Mouse (Mus musculus): ENCODE data around the gene Scn4a. TPM values are rescaled to one million over a fixed set of nuclear protein-coding genes. Genes with fewer than 3 reads are reported as not detected.

The Scn4a gene
- polyA plus RNA-seq, 1 experiment from 2014 or later, result 0.02 TPM

DNA sequence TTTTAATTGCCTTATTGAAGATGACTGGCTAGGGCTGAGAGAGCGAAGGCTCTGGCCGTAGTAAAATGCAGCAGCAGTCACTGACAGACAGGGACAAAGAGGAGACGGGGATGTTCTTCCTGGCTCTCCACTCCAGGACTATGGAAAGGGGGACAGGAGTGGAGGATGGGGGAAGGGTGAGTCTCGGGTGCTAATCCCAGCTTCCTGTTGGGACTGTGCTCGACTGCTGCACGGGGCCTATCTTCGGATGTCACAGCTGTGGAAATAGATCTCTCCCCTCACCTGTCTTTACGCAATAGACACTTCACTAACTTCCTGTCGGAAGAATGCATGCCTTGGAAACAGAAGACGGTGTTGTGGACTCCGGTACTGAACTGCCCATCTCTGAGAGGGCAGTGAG is 20.9 kb upstream of the Scn4a start:
- Histone ChIP-seq H3K27ac (replicated peaks) (0 out of 2 replicates have a peak overlapping the region, but pooled peaks have one; percentile 8), H3K9ac (ENCODE audit: low read length) (0 out of 2 replicates have a peak overlapping the region, but pooled peaks have one; percentile 41), H3K4me3 (ENCODE audit: low read depth, low read length) (no peak overlapping the region), H3K27me3 (ENCODE audit: control insufficient read depth, insufficient read depth, low read length) (no peaks in the 10 kb centered on the region), H3K36me3 (ENCODE audit: control insufficient read depth, insufficient read depth, low read length) (no peaks in the 10 kb centered on the region), H3K9me3 (ENCODE audit: control insufficient read depth, low read length) (no peaks in the 10 kb centered on the region), H3K4me2 (replicated peaks; ENCODE audit: low read depth) (no peak overlapping the region), H3K4me1 (replicated peaks; ENCODE audit: control insufficient read depth, insufficient read depth) (no peaks in the 10 kb centered on the region; the same call in 1 of the 2 replicates)
- no peak for DNase-seq (ENCODE audit: low spot score)
- TF ChIP-seq CTCF (IDR thresholded peaks at IDR 0.05; ENCODE audit: low read depth) (no peak), EP300 (optimal IDR thresholded peaks at IDR 0.05) (no peak)
- whole genome bisulfite sequencing, result 48% methylated on average over 11 of the region's 11 CpGs
- ATAC-seq (ENCODE audit: low FRiP score, low TSS enrichment), result no peak

DNA sequence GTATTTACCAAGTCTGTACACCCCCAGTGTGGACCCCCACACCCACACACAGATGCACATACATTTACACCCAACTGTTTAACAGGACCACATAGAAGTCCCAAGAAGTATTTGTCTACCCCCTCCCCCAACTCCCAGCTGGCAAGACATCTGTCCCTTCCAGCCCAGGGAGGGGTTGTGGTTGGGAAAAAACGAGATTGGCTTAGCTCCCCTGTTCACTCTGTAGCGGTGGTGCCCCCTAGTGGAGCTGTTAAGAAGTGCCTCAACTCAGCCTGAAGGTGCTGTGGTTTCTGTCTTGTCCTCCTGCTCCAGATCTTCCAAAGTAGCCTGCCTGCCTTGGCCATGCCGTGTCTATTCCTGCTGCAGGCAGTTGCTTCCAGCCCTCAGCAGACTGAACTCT is 13.2 kb upstream of the Scn4a start:
- Histone ChIP-seq H3K4me2 (replicated peaks; ENCODE audit: low read depth) (no peak overlapping the region), H3K4me3 (ENCODE audit: low read depth, low read length) (no peak overlapping the region), H3K27me3 (ENCODE audit: control insufficient read depth, insufficient read depth, low read length) (no peaks in the 10 kb centered on the region), H3K4me1 (replicated peaks; ENCODE audit: control insufficient read depth, insufficient read depth) (no peaks in the 10 kb centered on the region; the same call in 1 of the 2 replicates), H3K9ac (ENCODE audit: low read length) (no peak overlapping the region), H3K36me3 (ENCODE audit: control insufficient read depth, insufficient read depth, low read length) (no peaks in the 10 kb centered on the region), H3K27ac (replicated peaks) (no peak overlapping the region), H3K9me3 (ENCODE audit: control insufficient read depth, low read length) (no peaks in the 10 kb centered on the region)
- TF ChIP-seq EP300 (optimal IDR thresholded peaks at IDR 0.05), result no peak
- peak; percentile 92 for TF ChIP-seq CTCF (IDR thresholded peaks at IDR 0.05; ENCODE audit: low read depth)
- peak; percentile 43; the same call in 1 of the 2 replicates for ATAC-seq (ENCODE audit: low FRiP score, low TSS enrichment)
- 5% methylated on average over 3 of the region's 3 CpGs for WGBS
- DNase-seq (ENCODE audit: low spot score), result peak; percentile 76

- 41% methylated on average over 10 of the region's 10 CpGs for WGBS
- Histone ChIP-seq H3K36me3 (ENCODE audit: control insufficient read depth, insufficient read depth, low read length) (no peaks in the 10 kb centered on the region), H3K27ac (replicated peaks) (no peak within 1 kb of the TSS), H3K9ac (ENCODE audit: low read length) (peak within 1 kb of the TSS; percentile 18; the same call in 1 of the 2 replicates), H3K4me2 (replicated peaks; ENCODE audit: low read depth) (peak within 1 kb of the TSS; percentile 20; the same call in 1 of the 2 replicates), H3K4me1 (replicated peaks; ENCODE audit: control insufficient read depth, insufficient read depth) (no peaks in the 10 kb centered on the region; the same call in 1 of the 2 replicates), H3K27me3 (ENCODE audit: control insufficient read depth, insufficient read depth, low read length) (no peaks in the 10 kb centered on the region), H3K9me3 (ENCODE audit: control insufficient read depth, low read length) (no peaks in the 10 kb centered on the region), H3K4me3 (ENCODE audit: low read depth, low read length) (no peak within 1 kb of the TSS)
- no peak for TF ChIP-seq EP300 (optimal IDR thresholded peaks at IDR 0.05)
- no peak for TF ChIP-seq CTCF (IDR thresholded peaks at IDR 0.05; ENCODE audit: low read depth)
- DNase-seq (ENCODE audit: low spot score), result no peak
- ATAC-seq (ENCODE audit: low FRiP score, low TSS enrichment), result no peak
Measured at GRCm38 (mm10) chr11:106365366-106365765, 12.3 kb upstream of the Scn4a start, which contains the start of gene Prr29. Gene Prr29 (plus strand): TSS chr11:106365472.

GRCm38 (mm10) chr11:106364712-106365111 is 11.6 kb upstream of the Scn4a start:
- peak overlapping the region; percentile 20; the same call in 1 of the 2 replicates for H3K4me2 ChIP-seq (replicated peaks; ENCODE audit: low read depth)
- H3K27me3 ChIP-seq (ENCODE audit: control insufficient read depth, insufficient read depth, low read length), result no peaks in the 10 kb centered on the region
- no peaks in the 10 kb centered on the region; the same call in 1 of the 2 replicates for H3K4me1 ChIP-seq (replicated peaks; ENCODE audit: control insufficient read depth, insufficient read depth)
- H3K27ac ChIP-seq (replicated peaks), result no peak overlapping the region
- H3K4me3 ChIP-seq (ENCODE audit: low read depth, low read length), result no peak overlapping the region
- peak overlapping the region; percentile 18; the same call in 1 of the 2 replicates for H3K9ac ChIP-seq (ENCODE audit: low read length)
- H3K36me3 ChIP-seq (ENCODE audit: control insufficient read depth, insufficient read depth, low read length), result no peaks in the 10 kb centered on the region
- 13% methylated on average over 11 of the region's 11 CpGs for WGBS
- DNase-seq (ENCODE audit: low spot score), result no peak
- no peaks in the 10 kb centered on the region for H3K9me3 ChIP-seq (ENCODE audit: control insufficient read depth, low read length)
- no peak; the same call in 1 of the 2 replicates for ATAC-seq (ENCODE audit: low FRiP score, low TSS enrichment)
- TF ChIP-seq EP300 (optimal IDR thresholded peaks at IDR 0.05) (no peak), CTCF (IDR thresholded peaks at IDR 0.05; ENCODE audit: low read depth) (no peak)

- no peaks in the 10 kb centered on the region for H3K27me3 ChIP-seq (ENCODE audit: control insufficient read depth, insufficient read depth, low read length)
- no peak for DNase-seq (ENCODE audit: low spot score)
- no peak overlapping the region for H3K27ac ChIP-seq (replicated peaks)
- no peak overlapping the region for H3K4me2 ChIP-seq (replicated peaks; ENCODE audit: low read depth)
- WGBS, result 25% methylated on average over 5 of the region's 5 CpGs
- no peak for ATAC-seq (ENCODE audit: low FRiP score, low TSS enrichment)
- no peaks in the 10 kb centered on the region for H3K4me1 ChIP-seq (replicated peaks; ENCODE audit: control insufficient read depth, insufficient read depth)
- H3K9me3 ChIP-seq (ENCODE audit: control insufficient read depth, low read length), result no peaks in the 10 kb centered on the region
- TF ChIP-seq EP300 (optimal IDR thresholded peaks at IDR 0.05) (no peak), CTCF (IDR thresholded peaks at IDR 0.05; ENCODE audit: low read depth) (peak; percentile 52)
- H3K36me3 ChIP-seq (ENCODE audit: control insufficient read depth, insufficient read depth, low read length), result no peaks in the 10 kb centered on the region
- no peak overlapping the region for H3K9ac ChIP-seq (ENCODE audit: low read length)
- H3K4me3 ChIP-seq (ENCODE audit: low read depth, low read length), result no peak overlapping the region
Measured at GRCm38 (mm10) chr11:106359350-106359749, 6.3 kb upstream of the Scn4a start.

DNA sequence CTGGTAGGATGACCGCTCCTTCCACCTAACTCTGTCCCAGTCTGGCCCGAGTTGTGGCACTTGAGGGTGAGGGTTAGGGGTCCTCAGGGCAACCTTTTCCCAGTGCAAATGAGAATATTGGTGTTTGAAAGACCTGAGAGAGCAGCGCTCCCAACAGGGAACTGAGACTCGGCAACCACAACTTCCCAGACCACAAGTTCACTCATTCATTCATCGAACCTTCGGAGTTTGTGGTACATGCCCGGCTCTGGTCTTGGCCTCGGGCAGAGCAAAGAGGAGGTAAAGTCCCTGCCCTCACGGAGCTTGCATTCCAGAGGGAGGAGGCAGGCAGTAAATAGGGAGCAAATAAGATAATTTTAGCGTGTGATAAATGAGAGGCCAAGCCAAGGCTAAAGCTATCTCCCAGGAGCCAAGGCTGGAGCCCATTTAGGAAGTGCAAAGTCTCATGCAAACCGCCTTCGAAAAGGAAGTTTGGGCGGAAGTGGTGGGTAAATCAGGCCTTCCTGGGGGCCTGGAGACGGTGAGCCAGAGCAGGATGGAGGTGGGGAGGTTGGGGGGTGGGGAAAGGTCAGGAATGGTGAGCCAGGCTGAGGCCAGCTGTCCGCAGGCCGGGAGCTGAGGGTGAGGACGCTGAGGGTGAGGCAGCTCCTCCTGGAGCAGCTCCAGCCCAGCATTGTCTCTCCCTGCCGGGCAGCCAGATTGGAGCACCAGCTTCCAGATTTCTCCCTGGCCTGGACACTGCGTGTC is 2.5 kb upstream of the Scn4a start:
- no peak overlapping the region for H3K4me2 ChIP-seq (replicated peaks; ENCODE audit: low read depth)
- H3K4me1 ChIP-seq (replicated peaks; ENCODE audit: control insufficient read depth, insufficient read depth), result no peaks in the 10 kb centered on the region
- no peaks in the 10 kb centered on the region for H3K27me3 ChIP-seq (ENCODE audit: control insufficient read depth, insufficient read depth, low read length)
- ATAC-seq (ENCODE audit: low FRiP score, low TSS enrichment) (no peak), DNase-seq (ENCODE audit: low spot score) (no peak)
- no peak for TF ChIP-seq EP300 (optimal IDR thresholded peaks at IDR 0.05)
- TF ChIP-seq CTCF (IDR thresholded peaks at IDR 0.05; ENCODE audit: low read depth), result no peak
- WGBS, result 55% methylated on average over 19 of the region's 19 CpGs
- no peak overlapping the region for H3K4me3 ChIP-seq (ENCODE audit: low read depth, low read length)
- no peaks in the 10 kb centered on the region for H3K9me3 ChIP-seq (ENCODE audit: control insufficient read depth, low read length)
- no peaks in the 10 kb centered on the region for H3K36me3 ChIP-seq (ENCODE audit: control insufficient read depth, insufficient read depth, low read length)
- no peak overlapping the region for H3K27ac ChIP-seq (replicated peaks)
- no peak overlapping the region for H3K9ac ChIP-seq (ENCODE audit: low read length)
